Mouse (Mus musculus) myocyte (in vitro differentiated cells): ENCODE data around the gene Ssr3.

ENCODE experiments used
- CEBPB ChIP-seq: IDR thresholded peaks from 2 replicates; pipeline ENCODE4 v1.6.1; 2011; ENCODE audit warnings: mild to moderate bottlenecking, moderate library complexity; ENCODE audit not compliant: poor library complexity, insufficient read depth, severe bottlenecking
- E2F4 ChIP-seq: IDR thresholded peaks from one replicate; pipeline ENCODE4 v1.6.1; 2011; ENCODE audit warnings: mild to moderate bottlenecking, control low read depth, moderate library complexity; ENCODE audit not compliant: insufficient read depth
- MAX ChIP-seq: IDR thresholded peaks from one replicate; pipeline ENCODE4 v1.6.1; 2011; ENCODE audit warnings: low read depth, mild to moderate bottlenecking, control low read depth
- MYOD1 ChIP-seq, 3 experiments: IDR thresholded peaks; one replicate each; pipeline ENCODE4 v1.6.1; 2011; ENCODE audit warnings: control low read depth in 2 of 3, low read depth in 2 of 3, mild to moderate bottlenecking in 2 of 3, moderate library complexity in 1 of 3; ENCODE audit not compliant: insufficient read length in 2 of 3, control insufficient read depth in 1 of 3
- MYOG ChIP-seq, 3 experiments: IDR thresholded peaks; one replicate each; pipeline ENCODE4 v1.6.1; 2011; ENCODE audit warnings: control low read depth in 2 of 3, low read depth in 2 of 3, mild to moderate bottlenecking in 2 of 3; ENCODE audit not compliant: insufficient read length in 2 of 3, control insufficient read depth in 1 of 3, insufficient read depth in 1 of 3
- POLR2A ChIP-seq: IDR thresholded peaks from one replicate; pipeline ENCODE4 v1.6.1; 2011; ENCODE audit warnings: low read depth, mild to moderate bottlenecking, control low read depth, moderate library complexity; ENCODE audit not compliant: insufficient read length
- POLR2AphosphoS2 ChIP-seq: IDR thresholded peaks from one replicate; pipeline ENCODE4 v1.6.1; 2011; ENCODE audit warnings: low read depth, control low read depth; ENCODE audit not compliant: insufficient read length
- REST ChIP-seq: IDR thresholded peaks from one replicate; pipeline ENCODE4 v1.6.1; 2011; ENCODE audit warnings: mild to moderate bottlenecking, control low read depth, moderate library complexity; ENCODE audit not compliant: insufficient read depth, insufficient read length
- TCF12 ChIP-seq: IDR thresholded peaks from one replicate; pipeline ENCODE4 v1.6.1; 2011; ENCODE audit warnings: mild to moderate bottlenecking, control low read depth; ENCODE audit not compliant: poor library complexity, insufficient read depth, severe bottlenecking
- TCF3 ChIP-seq: IDR thresholded peaks from one replicate; pipeline ENCODE4 v1.6.1; 2011; ENCODE audit warnings: low read depth, control low read depth; ENCODE audit not compliant: insufficient read length
- USF1 ChIP-seq: IDR thresholded peaks from one replicate; pipeline ENCODE4 v1.6.1; 2011; ENCODE audit warnings: low read depth, mild to moderate bottlenecking, control low read depth, moderate library complexity

- TF ChIP-seq MYOD1 (IDR thresholded peaks at IDR 0.05; ENCODE audit: control insufficient read depth in 1 of 3, insufficient read length in 2 of 3, low read depth in 2 of 3) (no peak), POLR2A (no peak), REST (no peak), MAX (no peak), TCF12 (no peak), POLR2AphosphoS2 (no peak), USF1 (no peak), MYOG (IDR thresholded peaks at IDR 0.05; ENCODE audit: control insufficient read depth in 1 of 3, insufficient read depth in 1 of 3, insufficient read length in 2 of 3, low read depth in 2 of 3) (no peak), E2F4 (no peak), CEBPB (no peak), TCF3 (no peak)
Observed at GRCm38 (mm10) chr3:65358841-65359240, 33.6 kb downstream of the Ssr3 start.
